Mouse (Mus musculus) hematopoietic stem cell, adult 5-6 weeks (primary cell): ENCODE measurements around the gene Rnf222. TPM values are rescaled to one million over a fixed set of nuclear protein-coding genes. Genes with fewer than 3 reads are reported as not detected.

ENCODE experiments used
- ATAC-seq, 2 experiments: fragments of 125-278 bp in 1 of 2; replicated peaks in 1 of 2; 2 replicates each; pipeline ENCODE4 v1.8.0; 2016 to 2017; ENCODE audit warnings: inconsistent platforms in 2 of 2, mild to moderate bottlenecking in 2 of 2, moderate number of reproducible peaks in 2 of 2, low read depth in 1 of 2, moderate TSS enrichment in 1 of 2; ENCODE audit not compliant: low FRiP score in 2 of 2, poor library complexity in 2 of 2, severe bottlenecking in 2 of 2, insufficient read depth in 1 of 2, low TSS enrichment in 1 of 2
- total RNA-seq: library from RNA; stranded (forward); fragments of 172-1452, 232-1000 nt; gene quantifications from 2 replicates; pipeline ENCODE4 v1.2.3, GENCODE M21; 2017

Gene Rnf222
- total RNA-seq, 1 experiment from 2014 or later = not detected

DNA sequence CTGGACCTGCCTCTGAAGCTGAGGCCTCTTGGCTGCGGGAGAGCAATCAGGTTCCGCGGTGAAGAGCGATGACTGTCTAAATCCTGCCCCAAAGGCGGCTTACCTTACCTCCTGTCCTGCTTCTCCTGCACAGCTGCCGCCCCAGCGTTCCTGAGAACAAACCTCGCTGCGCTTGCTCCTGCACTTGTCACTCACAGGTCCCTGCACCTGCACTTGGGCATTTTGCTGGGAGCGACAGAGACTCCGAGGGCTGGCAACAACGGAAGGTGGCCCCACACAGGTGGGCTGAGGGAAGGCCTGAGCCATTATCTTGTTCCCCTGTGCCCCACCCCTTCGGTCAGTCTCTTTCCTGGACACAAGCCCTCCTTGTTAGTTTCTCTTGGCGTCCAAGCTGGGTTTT is 6.2 kb upstream of the Rnf222 start:
- no peak for ATAC-seq

- ATAC-seq = no peak
Measured at GRCm38 (mm10) chr11:68883843-68884242, 4.5 kb upstream of the Rnf222 start.

GRCm38 (mm10) chr11:68884368-68884767 is 4.0 kb upstream of the Rnf222 start:
- ATAC-seq = no peak

DNA sequence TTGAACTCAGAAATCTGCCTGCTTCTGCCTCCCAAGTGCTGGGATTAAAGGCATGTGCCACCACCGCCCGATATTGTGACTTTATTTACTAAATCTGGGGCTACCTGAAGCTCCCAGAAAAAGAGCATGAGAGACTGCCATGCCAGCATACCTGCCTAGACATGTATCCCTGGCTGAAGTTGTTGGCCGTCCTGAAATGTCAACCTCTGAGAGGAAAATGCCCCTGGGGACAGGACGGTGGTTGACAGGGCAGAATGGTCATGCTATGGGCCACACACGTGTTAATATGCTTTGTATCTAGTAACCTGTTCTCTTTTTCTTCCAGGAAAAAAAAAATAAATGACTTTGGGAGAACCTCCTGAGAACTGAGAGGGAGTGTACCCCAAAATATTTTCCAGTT is 2.3 kb upstream of the Rnf222 start:
- no peak for ATAC-seq

DNA sequence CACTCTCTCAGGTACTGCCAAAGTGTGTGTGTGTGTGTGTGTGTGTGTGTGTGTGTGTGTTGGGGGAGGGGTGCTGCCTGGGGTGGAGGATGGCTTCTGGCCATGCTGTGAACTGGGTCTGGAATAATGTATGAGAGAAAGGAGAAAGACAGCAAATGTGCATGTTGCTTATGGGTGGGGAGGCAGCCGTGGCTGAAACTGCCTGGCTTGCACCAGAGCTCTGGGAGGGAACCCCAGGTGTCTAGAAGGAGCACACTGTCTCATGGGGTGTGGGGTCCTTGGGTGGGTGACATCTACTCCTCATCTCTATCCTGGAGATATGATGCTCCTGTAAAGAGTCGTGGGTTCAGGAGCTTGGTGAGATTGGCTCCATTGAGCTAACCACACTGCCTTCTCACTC is 300 bp downstream of the Rnf222 start:
- no peak for ATAC-seq

- ATAC-seq = no peak
Measured at GRCm38 (mm10) chr11:68890625-68891024, 2.3 kb downstream of the Rnf222 start.

DNA sequence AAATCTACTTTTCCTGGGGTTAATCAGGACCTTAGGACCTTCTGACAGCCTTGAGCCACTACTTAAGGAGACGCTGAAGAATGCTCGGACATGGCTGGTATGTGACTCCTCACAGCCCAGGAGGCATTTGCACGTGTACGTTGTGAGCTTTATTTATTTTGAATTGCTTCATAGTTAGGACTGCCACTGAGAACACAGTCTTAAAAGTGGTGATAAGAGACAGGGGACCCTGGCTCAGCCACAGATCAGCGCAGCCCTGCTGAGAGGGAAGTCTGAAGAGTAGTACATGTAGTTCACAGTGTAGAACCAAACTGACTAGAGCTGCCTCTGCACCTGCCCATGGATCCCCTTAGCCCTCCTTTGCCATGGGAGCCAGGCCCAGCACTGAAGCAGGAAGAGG is 3.5 kb downstream of the Rnf222 start:
- no peak; a peak in 1 of 4 replicates for ATAC-seq

- ATAC-seq = no peak
Measured at GRCm38 (mm10) chr11:68892233-68892832, 4.0 kb downstream of the Rnf222 start.

- ATAC-seq = no peak
Measured at GRCm38 (mm10) chr11:68893911-68894464, 5.6 kb downstream of the Rnf222 start.

- no peak for ATAC-seq
Measured at GRCm38 (mm10) chr11:68896247-68896646, 7.9 kb downstream of the Rnf222 start.

DNA sequence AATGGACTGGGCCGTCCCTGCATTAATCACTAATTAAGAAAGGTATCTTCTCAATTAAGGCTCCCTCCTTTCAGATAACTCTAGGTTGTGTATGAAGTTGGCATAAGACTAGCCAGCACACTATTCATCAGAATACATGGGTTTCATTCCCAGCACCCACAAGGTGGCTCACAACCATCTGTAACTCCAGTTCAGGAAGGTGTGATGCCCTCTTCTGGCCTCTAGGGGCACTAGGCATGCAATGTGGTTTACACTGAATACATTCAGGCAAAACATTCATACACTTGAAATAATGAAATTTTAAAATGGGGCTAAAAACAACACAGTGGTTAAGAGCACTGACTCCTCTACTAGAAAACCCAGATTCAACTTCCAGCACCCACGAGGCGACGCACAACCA is 8.8 kb downstream of the Rnf222 start:
- ATAC-seq = peak; percentile 24 to 28; a peak in 1 of 4 replicates

DNA sequence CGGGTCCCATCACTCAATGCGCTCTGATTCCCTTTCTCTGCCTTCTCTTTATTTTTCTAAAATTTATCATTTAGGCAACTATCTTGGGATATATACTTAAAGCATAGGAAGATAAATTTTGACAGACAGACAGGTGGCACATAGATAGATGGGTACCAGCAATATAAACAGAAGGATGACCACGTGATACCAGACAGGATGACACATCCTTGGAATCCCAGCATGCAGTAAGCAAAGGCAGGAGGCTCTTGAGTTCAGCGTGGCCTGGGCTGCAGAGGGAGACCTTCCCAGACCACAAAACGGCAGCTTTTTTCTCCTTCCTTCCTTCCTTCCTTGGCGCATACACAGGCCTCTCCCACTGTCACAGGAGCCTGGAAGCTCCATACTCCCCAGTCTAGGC is 9.5 kb downstream of the Rnf222 start:
- ATAC-seq = no peak

DNA sequence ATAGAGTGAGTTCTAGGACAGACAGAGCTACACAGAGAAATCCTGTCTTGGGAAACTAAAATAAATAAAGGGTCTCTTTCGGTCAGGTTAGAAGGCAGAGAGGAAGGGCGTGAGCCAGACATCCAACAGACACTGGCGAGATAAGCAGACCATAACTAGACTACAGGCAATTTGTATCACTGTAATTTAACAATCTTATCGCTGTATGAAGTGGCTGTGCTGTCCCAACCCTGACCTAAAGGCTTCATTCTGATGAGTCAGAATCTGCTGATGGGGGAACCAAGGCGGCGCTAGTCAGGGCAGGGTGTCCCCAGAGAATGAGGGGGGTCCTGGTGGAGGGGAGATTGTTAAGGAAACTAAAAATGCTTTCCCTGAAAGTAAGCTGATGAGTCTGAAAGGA is 10.4 kb downstream of the Rnf222 start:
- ATAC-seq = no peak

GRCm38 (mm10) chr11:68899815-68900214 is 11.5 kb downstream of the Rnf222 start:
- ATAC-seq = no peak

DNA sequence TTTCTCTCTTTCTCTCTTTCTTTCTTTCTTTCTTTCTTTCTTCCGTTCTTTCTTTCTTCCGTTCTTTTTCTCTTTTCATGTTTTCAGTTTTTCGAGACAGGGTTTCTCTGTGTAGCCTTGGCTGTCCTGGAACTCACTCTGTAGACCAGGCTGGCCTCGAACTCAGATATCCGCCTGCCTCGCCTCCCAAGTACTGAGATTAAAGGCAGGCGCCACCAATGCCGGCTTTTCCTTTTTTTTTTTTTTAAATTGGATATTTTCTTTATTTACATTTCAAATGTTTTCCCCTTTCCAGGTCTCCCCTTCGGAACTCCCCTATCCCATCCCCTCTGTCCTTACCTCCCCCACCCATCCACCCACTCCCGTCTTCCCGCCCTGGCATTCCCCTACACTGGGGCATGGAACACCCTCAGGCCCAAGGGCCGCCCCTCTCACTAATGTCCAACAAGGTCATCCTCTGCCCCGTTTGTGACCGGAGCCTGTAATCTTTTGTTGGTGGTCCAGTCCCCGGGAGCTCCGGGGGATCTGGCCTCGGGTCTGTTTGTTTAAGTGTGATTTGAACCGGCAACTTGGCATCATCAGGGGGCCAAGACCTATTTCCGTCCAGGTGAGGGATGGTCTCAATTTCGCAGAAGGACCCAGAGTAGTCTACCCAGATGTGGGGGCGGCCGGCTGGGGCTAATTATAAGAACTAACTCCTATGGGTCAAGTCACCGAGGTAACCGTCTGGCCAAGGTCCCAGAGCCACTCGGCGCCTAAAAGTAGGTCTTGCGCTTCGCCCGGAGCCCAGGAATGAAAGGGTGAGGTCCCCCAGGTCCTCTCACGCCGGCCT is 12.4 kb downstream of the Rnf222 start:
- ATAC-seq = no peak

GRCm38 (mm10) chr11:68901351-68902046 is 13.1 kb downstream of the Rnf222 start, which contains the start of gene Rpl26:
Rpl26 (plus strand) TSS chr11:68901583.
- ATAC-seq = peak; percentile 87 to 89

GRCm38 (mm10) chr11:68902047-68902364 is 13.7 kb downstream of the Rnf222 start:
- ATAC-seq = no peak

- ATAC-seq = no peak
Measured at GRCm38 (mm10) chr11:68902367-68902766, 14.0 kb downstream of the Rnf222 start.
